Mouse (Mus musculus) lung, adult 2 months (tissue): ENCODE measurements around the gene Rpl41.
A peak's percentile ranks its signal among the peaks of the same experiment; 100 is the strongest.

Experiments used
- CTCF ChIP-seq: fragments of 200-500 bp; IDR thresholded peaks from 2 replicates; pipeline ENCODE4 v1.5.1; 2011; ENCODE audit warnings: mild to moderate bottlenecking, low read length, control low read depth; ENCODE audit not compliant: insufficient read depth
- POLR2A ChIP-seq: fragments of 200-500 bp; IDR thresholded peaks from 2 replicates; pipeline ENCODE4 v1.6.1; 2011; ENCODE audit warnings: low read depth, mild to moderate bottlenecking, control low read depth, low read length, borderline replicate concordance; ENCODE audit errors: extremely low read depth

DNA sequence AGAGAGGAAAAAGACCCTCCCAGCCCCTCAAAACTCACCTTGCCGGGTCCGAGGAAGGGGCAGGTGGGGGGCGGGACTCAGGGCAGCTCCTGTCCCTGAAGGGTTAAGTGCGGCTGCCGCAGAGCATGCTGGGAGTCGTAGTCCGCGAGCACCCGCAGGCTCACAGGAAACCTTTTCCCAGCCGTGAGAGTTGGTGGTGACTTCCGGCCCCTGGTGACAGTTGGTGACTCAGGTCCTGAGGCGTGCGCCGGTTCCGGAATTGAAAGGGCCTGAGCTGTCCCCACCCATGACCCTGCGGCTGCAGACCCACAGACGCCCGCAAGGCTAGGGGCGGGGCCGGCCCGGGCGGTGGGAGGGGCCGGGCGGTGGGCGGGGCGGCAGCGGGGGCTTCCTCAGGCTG is 50.5 kb downstream of the Rpl41 start, which contains the start of gene Myl6b:
- TF ChIP-seq CTCF (no peak), POLR2A (peak; percentile 34; the same call in 1 of the 2 replicates)
